Mouse (Mus musculus) heart, adult 11 months (tissue): ENCODE measurements around the gene Mbtps1.

Source experiments
- DNase-seq: peaks from one replicate; pipeline ENCODE4 v3.0.0; 2022

Mbtps1 gene

GRCm38 (mm10) chr8:119557132-119557531, 1.4 kb downstream of the Mbtps1 start:
- DNase-seq = no peak

GRCm38 (mm10) chr8:119555861-119556260, 2.7 kb downstream of the Mbtps1 start:
- DNase-seq = no peak

- no peak for DNase-seq
These were observed 5.6 kb downstream of the Mbtps1 start for GRCm38 (mm10) chr8:119552967-119553366.

GRCm38 (mm10) chr8:119548560-119549113, 9.9 kb downstream of the Mbtps1 start:
- DNase-seq = no peak

- DNase-seq = no peak
These were observed 11.4 kb downstream of the Mbtps1 start for GRCm38 (mm10) chr8:119547019-119547691.

- no peak for DNase-seq
These were observed 12.7 kb downstream of the Mbtps1 start for GRCm38 (mm10) chr8:119545791-119546190.

GRCm38 (mm10) chr8:119545180-119545579, 13.4 kb downstream of the Mbtps1 start:
- DNase-seq = no peak

GRCm38 (mm10) chr8:119544606-119545005, 13.9 kb downstream of the Mbtps1 start:
- DNase-seq = no peak

- DNase-seq = no peak
These were observed 26.6 kb downstream of the Mbtps1 start for GRCm38 (mm10) chr8:119531973-119532372.

GRCm38 (mm10) chr8:119531397-119531796, 27.1 kb downstream of the Mbtps1 start:
- DNase-seq = no peak

- DNase-seq = no peak
These were observed 27.6 kb downstream of the Mbtps1 start for GRCm38 (mm10) chr8:119530937-119531336.

- DNase-seq = no peak
These were observed 29.8 kb downstream of the Mbtps1 start for GRCm38 (mm10) chr8:119528762-119529161.

GRCm38 (mm10) chr8:119520102-119520501, 38.4 kb downstream of the Mbtps1 start:
- no peak for DNase-seq

GRCm38 (mm10) chr8:119516674-119517073, 41.9 kb downstream of the Mbtps1 start:
- no peak for DNase-seq

GRCm38 (mm10) chr8:119515767-119516166, 42.8 kb downstream of the Mbtps1 start:
- no peak for DNase-seq

- DNase-seq = no peak
These were observed 43.6 kb downstream of the Mbtps1 start for GRCm38 (mm10) chr8:119514940-119515339.

- DNase-seq = no peak
These were observed 45.1 kb downstream of the Mbtps1 start for GRCm38 (mm10) chr8:119513405-119513804.

GRCm38 (mm10) chr8:119511722-119512121, 46.8 kb downstream of the Mbtps1 start:
- DNase-seq = no peak

GRCm38 (mm10) chr8:119510471-119510870, 48.1 kb downstream of the Mbtps1 start:
- no peak for DNase-seq

GRCm38 (mm10) chr8:119506106-119506505, 52.4 kb downstream of the Mbtps1 start:
- no peak for DNase-seq

- DNase-seq = no peak
These were observed 53.0 kb downstream of the Mbtps1 start for GRCm38 (mm10) chr8:119505488-119505887.

- no peak for DNase-seq
These were observed 55.3 kb downstream of the Mbtps1 start for GRCm38 (mm10) chr8:119503191-119503767.

GRCm38 (mm10) chr8:119502111-119502510, 56.4 kb downstream of the Mbtps1 start:
- DNase-seq = no peak

- DNase-seq = no peak
These were observed 56.9 kb downstream of the Mbtps1 start, which contains the start of gene Slc38a8 for GRCm38 (mm10) chr8:119501598-119501997. Gene Slc38a8, minus strand, starts transcription at chr8:119501698.
